ENCODE assay signal across 16 mouse cellular contexts in the genomic region with DNA sequence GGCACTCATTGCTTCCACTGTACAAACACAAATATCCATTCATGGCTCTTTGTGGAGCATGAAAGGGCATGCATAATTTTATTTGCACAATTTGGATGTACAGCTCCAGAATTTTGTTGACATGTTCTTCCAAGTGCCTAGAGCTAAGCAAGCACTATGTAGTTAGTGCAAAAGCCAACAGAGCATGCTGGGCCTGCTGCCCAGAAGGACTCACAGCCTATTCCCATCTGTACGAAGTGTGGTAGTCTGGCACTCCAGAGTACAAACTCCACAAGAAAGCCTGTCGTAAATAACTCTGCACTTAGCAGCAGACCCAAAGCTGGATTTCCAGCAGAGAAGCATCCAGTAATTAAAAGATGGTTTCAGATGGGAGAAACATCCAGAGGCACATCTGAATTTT.
DNase-seq lines count a peak whose midpoint lies in the region; ATAC-seq lines count a peak whose summit lies in the region.
"Had no signal": no experiment of that assay in that cellular context is flagged by ENCODE, and none has a peak within 500 bp of the region (broad histone marks: within the 10 kb centered on the region; RNA-seq: fewer than 3 reads in every experiment).

No protein-coding gene starts in this region.

- H3K27ac ChIP-seq in limb, embryonic 13.5 days, result no peak overlapping the region
- H3K27ac ChIP-seq in limb, embryonic 10.5 days, result no peak overlapping the region
- no peak overlapping the region for H3K27ac ChIP-seq in intestine, embryonic 16.5 days (ENCODE audit: low read length)
- H3K27ac ChIP-seq in hindbrain, embryonic 10.5 days, result no peak overlapping the region
- H3K27ac ChIP-seq: heart, embryonic 13.5 days; hindbrain, embryonic 12.5 days; liver, embryonic 13.5 days had no signal

- no peak overlapping the region for H3K4me2 ChIP-seq in limb, embryonic 13.5 days (replicated peaks)
- no peak overlapping the region for H3K4me2 ChIP-seq in intestine, embryonic 16.5 days (ENCODE audit: low read depth, low read length)
- H3K4me2 ChIP-seq: heart, embryonic 13.5 days; hindbrain, embryonic 12.5 days; liver, embryonic 13.5 days had no signal

- H3K36me3 ChIP-seq in limb, embryonic 13.5 days, result no peaks in the 10 kb centered on the region
- H3K36me3 ChIP-seq in limb, embryonic 10.5 days, result no peaks in the 10 kb centered on the region
- H3K36me3 ChIP-seq in intestine, embryonic 16.5 days (ENCODE audit: control insufficient read depth, insufficient read depth, low read length), result no peaks in the 10 kb centered on the region
- H3K36me3 ChIP-seq in hindbrain, embryonic 10.5 days, result no peaks in the 10 kb centered on the region
- H3K36me3 ChIP-seq: G1E; heart, embryonic 13.5 days; hindbrain, embryonic 12.5 days; liver, embryonic 13.5 days had no signal

- H3K9ac ChIP-seq in limb, embryonic 13.5 days, result no peak overlapping the region
- H3K9ac ChIP-seq in intestine, embryonic 16.5 days (ENCODE audit: low read depth, low read length), result no peak overlapping the region
- H3K9ac ChIP-seq: heart, embryonic 13.5 days; hindbrain, embryonic 12.5 days; liver, embryonic 13.5 days had no signal

- ATAC-seq in frontal cortex, adult (ENCODE audit: low TSS enrichment), result peak; percentile 93
- ATAC-seq in limb, embryonic 13.5 days (ENCODE audit: low FRiP score, low read depth), result 0 out of 2 replicates have a peak, but pooled peaks have one; percentile 28
- peak; percentile 65 for ATAC-seq in intestine, embryonic 16.5 days

- intact Hi-C loops in left cerebral cortex, postnatal 4 days (cut with DNase I), result loop anchor here (10.0 kb wide), 1 partner anchor 275 kb away; the partner anchor contains the start of gene Arrdc3

- no peak overlapping the region for H3K4me3 ChIP-seq in limb, embryonic 13.5 days
- no peak overlapping the region for H3K4me3 ChIP-seq in limb, embryonic 10.5 days
- H3K4me3 ChIP-seq in intestine, embryonic 16.5 days (ENCODE audit: low read length), result no peak overlapping the region
- H3K4me3 ChIP-seq in hindbrain, embryonic 10.5 days, result no peak overlapping the region
- H3K4me3 ChIP-seq: heart, embryonic 13.5 days; hindbrain, embryonic 12.5 days; liver, embryonic 13.5 days; myocyte had no signal

- no peaks in the 10 kb centered on the region for H3K27me3 ChIP-seq in limb, embryonic 13.5 days
- H3K27me3 ChIP-seq in limb, embryonic 10.5 days (ENCODE audit: low read depth, poor library complexity, severe bottlenecking), result no peaks in the 10 kb centered on the region
- no peaks in the 10 kb centered on the region for H3K27me3 ChIP-seq in intestine, embryonic 16.5 days (replicated peaks; ENCODE audit: control insufficient read depth, insufficient read depth, low read length)
- no peaks in the 10 kb centered on the region for H3K27me3 ChIP-seq in hindbrain, embryonic 10.5 days (ENCODE audit: insufficient read depth, poor library complexity, severe bottlenecking)
- H3K27me3 ChIP-seq: heart, embryonic 13.5 days; hindbrain, embryonic 12.5 days; liver, embryonic 13.5 days had no signal

- H3K9me3 ChIP-seq in limb, embryonic 13.5 days, result no peaks in the 10 kb centered on the region
- H3K9me3 ChIP-seq in limb, embryonic 10.5 days (replicated peaks), result no peaks in the 10 kb centered on the region
- H3K9me3 ChIP-seq in intestine, embryonic 16.5 days (ENCODE audit: control insufficient read depth, low read length), result no peaks in the 10 kb centered on the region
- H3K9me3 ChIP-seq in hindbrain, embryonic 10.5 days, result no peaks in the 10 kb centered on the region
- H3K9me3 ChIP-seq: G1E; heart, embryonic 13.5 days; hindbrain, embryonic 12.5 days; liver, embryonic 13.5 days had no signal

- 28% methylated on average over 2 of the region's 2 CpGs for WGBS in limb, embryonic 13.5 days
- WGBS in limb, embryonic 10.5 days, result 62% methylated on average over 2 of the region's 2 CpGs
- WGBS in intestine, embryonic 16.5 days, result 25% methylated on average over 2 of the region's 2 CpGs
- WGBS in hindbrain, embryonic 10.5 days, result 83% methylated on average over 2 of the region's 2 CpGs

- no peaks in the 10 kb centered on the region for H3K4me1 ChIP-seq in limb, embryonic 13.5 days
- H3K4me1 ChIP-seq in limb, embryonic 10.5 days, result no peaks in the 10 kb centered on the region
- no peaks in the 10 kb centered on the region for H3K4me1 ChIP-seq in intestine, embryonic 16.5 days (ENCODE audit: control insufficient read depth, insufficient read depth, low read length)
- no peaks in the 10 kb centered on the region for H3K4me1 ChIP-seq in hindbrain, embryonic 10.5 days (replicated peaks)
- H3K4me1 ChIP-seq: heart, embryonic 13.5 days; hindbrain, embryonic 12.5 days; liver, embryonic 13.5 days had no signal

- no peak for DNase-seq in frontal cortex, postnatal 14 days (ENCODE audit: low spot score in 2 of 2)
- no peak for DNase-seq in limb, embryonic 10.5 days (ENCODE audit: low spot score)
- DNase-seq in adipocyte (ENCODE audit: low spot score), result peak; percentile 60
- no peak for DNase-seq in left cerebral cortex, postnatal 4 days
- no peak for DNase-seq in hindbrain, embryonic 10.5 days (ENCODE audit: low spot score)
- DNase-seq: B cell, adult 2 months; cerebellum, adult 8-10 months; gastrocnemius, postnatal 36 days; liver, embryonic 13.5 days had no signal

Comparison
In these comparisons a context has a peak if more than half of its experiments do, and no peak if none do; other contexts are left out.
1. ATAC-seq: peak in every context shown above with its lines; median percentile 93 in frontal cortex, adult; 65 in intestine, embryonic 16.5 days; 28 in limb, embryonic 13.5 days.